In genomic region chr13:53473291-53473690, GRCm38 (mm10) we compare ENCODE assay signal across 12 mouse cellular contexts. TPM values are rescaled to one million over a fixed set of nuclear protein-coding genes. Genes with fewer than 3 reads are reported as not detected.
DNase-seq lines count a peak whose midpoint lies in the region; ATAC-seq lines count a peak whose summit lies in the region.
"Had no signal": no experiment of that assay in that cellular context is flagged by ENCODE, and none has a peak within 500 bp of the region (broad histone marks: within the 10 kb centered on the region; RNA-seq: fewer than 3 reads in every experiment).

No protein-coding gene starts in this region.

- intact Hi-C loops in heart, postnatal 10 days (cut with DNase I) = no loop called here

- H3K9me3 ChIP-seq in heart, embryonic 10.5 days = no peaks in the 10 kb centered on the region
- H3K9me3 ChIP-seq in embryonic facial prominence, embryonic 13.5 days = no peaks in the 10 kb centered on the region
- no peaks in the 10 kb centered on the region for H3K9me3 ChIP-seq in limb, embryonic 15.5 days

- no peak overlapping the region for H3K9ac ChIP-seq in embryonic facial prominence, embryonic 13.5 days
- H3K9ac ChIP-seq in limb, embryonic 15.5 days = no peak overlapping the region
- H3K9ac ChIP-seq: liver, postnatal 0 days had no signal

- H3K4me2 ChIP-seq in embryonic facial prominence, embryonic 13.5 days = peak overlapping the region; percentile 86
- H3K4me2 ChIP-seq in limb, embryonic 15.5 days = peak overlapping the region; percentile 89; the same call in 1 of the 2 replicates

- H3K27ac ChIP-seq in heart, embryonic 10.5 days = no peak overlapping the region
- no peak overlapping the region for H3K27ac ChIP-seq in embryonic facial prominence, embryonic 13.5 days
- no peak overlapping the region for H3K27ac ChIP-seq in limb, embryonic 15.5 days
- H3K27ac ChIP-seq: kidney, postnatal 0 days; macrophage had no signal

- H3K4me3 ChIP-seq in heart, embryonic 10.5 days = peak overlapping the region; percentile 81; the same call in 1 of the 2 replicates
- peak overlapping the region; percentile 72 for H3K4me3 ChIP-seq in embryonic facial prominence, embryonic 13.5 days
- H3K4me3 ChIP-seq in limb, embryonic 15.5 days = no peak overlapping the region

- no peak for DNase-seq in heart, embryonic 10.5 days (ENCODE audit: low spot score)
- no peak for DNase-seq in heart, postnatal 10 days
- peak; percentile 34 for DNase-seq in embryo, embryonic 10.5 days (ENCODE audit: low spot score)
- DNase-seq in frontal cortex, postnatal 36 days (ENCODE audit: low spot score in 2 of 2) = no peak
- no peak for DNase-seq in left cerebral cortex, adult 11 months (ENCODE audit: low spot score)
- DNase-seq: spleen, adult 18-20 months had no signal

- ATAC-seq in embryonic facial prominence, embryonic 13.5 days (ENCODE audit: insufficient number of reproducible peaks, insufficient read depth, low FRiP score, low TSS enrichment, low read depth) = no peak
- ATAC-seq in limb, embryonic 15.5 days (ENCODE audit: insufficient number of reproducible peaks, low FRiP score, low TSS enrichment, low read depth) = no peak
- ATAC-seq: liver, postnatal 0 days had no signal

- 29% methylated on average over 4 of the region's 4 CpGs for WGBS in heart, embryonic 10.5 days
- 26% methylated on average over 4 of the region's 4 CpGs for whole genome bisulfite sequencing in embryonic facial prominence, embryonic 13.5 days
- WGBS in limb, embryonic 15.5 days = 50% methylated on average over 4 of the region's 4 CpGs

- peaks cover 53% of the 10 kb centered on the region for H3K4me1 ChIP-seq in heart, embryonic 10.5 days
- peaks cover 46% of the 10 kb centered on the region for H3K4me1 ChIP-seq in embryonic facial prominence, embryonic 13.5 days
- peaks cover 30% of the 10 kb centered on the region for H3K4me1 ChIP-seq in limb, embryonic 15.5 days

- peaks cover 88% of the 10 kb centered on the region for H3K27me3 ChIP-seq in heart, embryonic 10.5 days (ENCODE audit: insufficient read depth, poor library complexity, severe bottlenecking)
- peaks cover 70% of the 10 kb centered on the region for H3K27me3 ChIP-seq in embryonic facial prominence, embryonic 13.5 days
- H3K27me3 ChIP-seq in limb, embryonic 15.5 days = peaks cover 71% of the 10 kb centered on the region

- H3K36me3 ChIP-seq in heart, embryonic 10.5 days = no peaks in the 10 kb centered on the region
- no peaks in the 10 kb centered on the region for H3K36me3 ChIP-seq in embryonic facial prominence, embryonic 13.5 days
- H3K36me3 ChIP-seq in limb, embryonic 15.5 days = no peaks in the 10 kb centered on the region

RNA-seq across cellular contexts. Expression of gene Msx2, which starts 0.4 kb away (rescaled TPM):
- 15.3 and 27.4 TPM in 2 replicates for polyA plus RNA-seq in heart, embryonic 10.5 days (2016; fragmentation: Nextera tagmentation; extraction: Ambion mirVana)
- 1 to 10 TPM in 1 of 2 experiments, under 1 TPM in 1; 0.79 to 1.1 TPM for total RNA-seq in heart, postnatal 10 days (2021)
- 31.7 and 41.1 TPM in 2 replicates for polyA plus RNA-seq in embryonic facial prominence, embryonic 13.5 days (2015; fragmentation: Nextera tagmentation; extraction: Ambion mirVana)
- polyA plus RNA-seq in limb, embryonic 15.5 days (2015; fragmentation: Nextera tagmentation; extraction: Ambion mirVana) = 22.7 and 25.4 TPM in 2 replicates
- total RNA-seq: neutrophil, adult 5-6 weeks had no signal
- polyA plus RNA-seq: liver, postnatal 0 days; macrophage had no signal
